ENCODE assay signal across 11 mouse cellular contexts in genomic region chr7:81476833-81477232, GRCm38 (mm10). TPM values are rescaled to one million over a fixed set of nuclear protein-coding genes. Genes with fewer than 3 reads are reported as not detected.
A peak's percentile ranks its signal among the peaks of the same experiment; 100 is the strongest.
DNase-seq lines count a peak whose midpoint lies in the region; ATAC-seq and TF ChIP-seq lines count a peak whose summit lies in the region.
"Had no signal": no experiment of that assay in that cellular context is flagged by ENCODE, and none has a peak within 500 bp of the region (broad histone marks: within the 10 kb centered on the region; RNA-seq: fewer than 3 reads in every experiment).

No protein-coding gene starts in this region.

- H3K36me3 ChIP-seq in forebrain, embryonic 13.5 days (ENCODE audit: poor library complexity, severe bottlenecking) = peaks cover 37% of the 10 kb centered on the region
- no peaks in the 10 kb centered on the region for H3K36me3 ChIP-seq in limb, embryonic 14.5 days (ENCODE audit: control insufficient read depth, insufficient read depth, low read length)

- WGBS in forebrain, embryonic 13.5 days = 5% methylated on average over 24 of the region's 24 CpGs
- 3% methylated on average over 18 of the region's 24 CpGs for WGBS in limb, embryonic 14.5 days

- H3K9ac ChIP-seq in forebrain, embryonic 13.5 days = no peak overlapping the region
- H3K9ac ChIP-seq in limb, embryonic 14.5 days (ENCODE audit: low read depth, low read length, severe bottlenecking) = no peak overlapping the region

- no peak overlapping the region for H3K27ac ChIP-seq in forebrain, embryonic 13.5 days
- no peak overlapping the region for H3K27ac ChIP-seq in limb, embryonic 14.5 days (replicated peaks; ENCODE audit: low read depth, low read length)

- H3K4me3 ChIP-seq in forebrain, embryonic 13.5 days = no peak overlapping the region
- no peak overlapping the region for H3K4me3 ChIP-seq in limb, embryonic 14.5 days (replicated peaks; ENCODE audit: low read length)

- no peak; the same call in 1 of the 2 replicates for ATAC-seq in forebrain, embryonic 13.5 days
- ATAC-seq in limb, embryonic 14.5 days (ENCODE audit: low FRiP score, low read depth) = peak; percentile 44; the same call in 1 of the 2 replicates

- peaks cover 11% of the 10 kb centered on the region; the same call in 1 of the 2 replicates for H3K4me1 ChIP-seq in forebrain, embryonic 13.5 days
- H3K4me1 ChIP-seq in limb, embryonic 14.5 days (ENCODE audit: control insufficient read depth, insufficient read depth, low read length) = no peaks in the 10 kb centered on the region

- DNase-seq in thymus, postnatal 4 days = peak; percentile 34
- DNase-seq in thymus, postnatal 25 days = no peak
- DNase-seq in limb, embryonic 14.5 days (ENCODE audit: low spot score) = no peak
- no peak for DNase-seq in adrenal gland, postnatal 10 days
- DNase-seq in gastrocnemius, postnatal 25 days = no peak
- no peak for DNase-seq in layer of hippocampus, postnatal 14 days (ENCODE audit: low spot score in 2 of 2)
- DNase-seq: lung, postnatal 4 days; thymus, adult 18-20 months had no signal

- peaks cover 24% of the 10 kb centered on the region for H3K27me3 ChIP-seq in forebrain, embryonic 13.5 days
- H3K27me3 ChIP-seq in limb, embryonic 14.5 days (ENCODE audit: control insufficient read depth, insufficient read depth, low read length) = peaks cover 12% of the 10 kb centered on the region; the same call in 1 of the 2 replicates

- H3K9me3 ChIP-seq in forebrain, embryonic 13.5 days (replicated peaks) = no peaks in the 10 kb centered on the region
- no peaks in the 10 kb centered on the region for H3K9me3 ChIP-seq in limb, embryonic 14.5 days (ENCODE audit: control insufficient read depth, low read length)

- TF ChIP-seq POLR2A in limb, embryonic 14.5 days (IDR thresholded peaks at IDR 0.05; ENCODE audit: borderline replicate concordance, extremely low read depth, insufficient read depth, insufficient read length) = no peak

- H3K4me2 ChIP-seq in forebrain, embryonic 13.5 days = peak overlapping the region; percentile 33
- peak overlapping the region; percentile 28; the same call in 1 of the 2 replicates for H3K4me2 ChIP-seq in limb, embryonic 14.5 days (replicated peaks; ENCODE audit: low read depth, low read length, severe bottlenecking)

RNA-seq across cellular contexts. Expression of gene Ap3b2, which starts 16.9 kb away (rescaled TPM):
- 71.6 and 80.6 TPM in 2 replicates for polyA plus RNA-seq in forebrain, embryonic 13.5 days (2015; fragmentation: Nextera tagmentation; extraction: Ambion mirVana)
- 0.33 and 0.54 TPM in 2 replicates for polyA plus RNA-seq in limb, embryonic 14.5 days (2012; rRNA removed)
- 0.23 TPM in 1 of 2 replicates, not detected in the other for polyA plus RNA-seq in limb, embryonic 14.5 days (2014; fragmentation: Nextera tagmentation; extraction: Ambion mirVana)
- 10 to 100 TPM in 1 of 2 experiments, 1 to 10 TPM in 1; 7.6 to 12.8 TPM for total RNA-seq in adrenal gland, postnatal 10 days (2021)
- total RNA-seq in gastrocnemius, postnatal 25 days (2021) = under 1 TPM; 0.38 to 0.51 TPM
- 100 to 1,000 TPM; 151 to 159 TPM for total RNA-seq in layer of hippocampus, postnatal 14 days (2021)

RNA-seq across cellular contexts. Expression of gene BC048679, which starts 21.2 kb away (rescaled TPM):
- not detected in 2 replicates for polyA plus RNA-seq in forebrain, embryonic 13.5 days (2015; fragmentation: Nextera tagmentation; extraction: Ambion mirVana)
- polyA plus RNA-seq in limb, embryonic 14.5 days (2012; rRNA removed) = not detected in 2 replicates
- polyA plus RNA-seq in limb, embryonic 14.5 days (2014; fragmentation: Nextera tagmentation; extraction: Ambion mirVana) = not detected in 2 replicates
- not detected for total RNA-seq in adrenal gland, postnatal 10 days (2021)
- 1 to 10 TPM in 1 of 2 experiments, under 1 TPM in 1; 0.46 to 1.1 TPM for total RNA-seq in gastrocnemius, postnatal 25 days (2021)
- not detected for total RNA-seq in layer of hippocampus, postnatal 14 days (2021)
- total RNA-seq: layer of hippocampus, postnatal 25 days had no signal
- polyA plus RNA-seq: frontal cortex, adult 2 months had no signal

RNA-seq across cellular contexts. Expression of gene Cpeb1, which starts 21.6 kb away (rescaled TPM):
- polyA plus RNA-seq in forebrain, embryonic 13.5 days (2015; fragmentation: Nextera tagmentation; extraction: Ambion mirVana) = 0.87 and 1.0 TPM in 2 replicates
- polyA plus RNA-seq in limb, embryonic 14.5 days (2012; rRNA removed) = 1.00 and 1.1 TPM in 2 replicates
- polyA plus RNA-seq in limb, embryonic 14.5 days (2014; fragmentation: Nextera tagmentation; extraction: Ambion mirVana) = 0.10 and 0.77 TPM in 2 replicates
- total RNA-seq in adrenal gland, postnatal 10 days (2021) = 10 to 100 TPM in 1 of 2 experiments, 1 to 10 TPM in 1; 8.7 to 13.2 TPM
- total RNA-seq in gastrocnemius, postnatal 25 days (2021) = 10 to 100 TPM; 14.4 to 17.2 TPM
- 10 to 100 TPM; 66.2 to 72.0 TPM for total RNA-seq in layer of hippocampus, postnatal 14 days (2021)

Comparison
In these comparisons a context has a peak if more than half of its experiments do, and no peak if none do; other contexts are left out.
1. RNA of gene Ap3b2, which starts 16.9 kb away (total RNA-seq): 151 to 159 TPM in layer of hippocampus, postnatal 14 days; 7.6 to 12.8 TPM in adrenal gland, postnatal 10 days and 0.38 to 0.51 TPM in gastrocnemius, postnatal 25 days; every median in the first group is over 10 times any median in the second.